Mouse (Mus musculus) kidney, adult 2 months (tissue): ENCODE measurements at regions not wholly inside any gene's neighbourhood (a gene's known extent, or its start where the extent isn't known, plus 50 kb on each side); places are given as distances from the start of the nearest gene placed in this dataset.

Experiments
- DNase-seq: peaks from one replicate; pipeline ENCODE4 v3.0.0; 2021
- H3K27ac ChIP-seq: fragments of 200-500 bp; 2 replicates; pipeline ENCODE4 v1.5.1; 2012; ENCODE audit warnings: low read depth, low read length, control low read depth, inconsistent platforms; ENCODE audit not compliant: insufficient read depth
- H3K27me3 ChIP-seq: fragments of 200-500 bp; replicated peaks from 2 replicates; pipeline ENCODE4 v1.6.1; 2012; ENCODE audit warnings: mild to moderate bottlenecking, moderate library complexity, low read length, inconsistent platforms; ENCODE audit not compliant: control insufficient read depth, insufficient read depth
- H3K36me3 ChIP-seq: fragments of 200-500 bp; 2 replicates; pipeline ENCODE4 v1.6.1; 2012; ENCODE audit warnings: mild to moderate bottlenecking, moderate library complexity, low read length, inconsistent platforms; ENCODE audit not compliant: control insufficient read depth, insufficient read depth
- H3K4me1 ChIP-seq: fragments of 200-500 bp; 2 replicates; pipeline ENCODE4 v1.6.1; 2011; ENCODE audit warnings: low read length; ENCODE audit not compliant: control insufficient read depth, insufficient read depth
- H3K4me3 ChIP-seq: fragments of 200-500 bp; 2 replicates; pipeline ENCODE4 v1.5.1; 2011; ENCODE audit warnings: mild to moderate bottlenecking, low read depth, low read length, control low read depth; ENCODE audit not compliant: insufficient read depth
- CTCF ChIP-seq: fragments of 200-500 bp; conservative IDR thresholded peaks from 2 replicates; pipeline ENCODE4 v1.5.1; 2011; ENCODE audit warnings: low read depth, mild to moderate bottlenecking, control low read depth, low read length, moderate library complexity, mixed read lengths; ENCODE audit not compliant: insufficient read depth, insufficient read length
- POLR2A ChIP-seq: fragments of 200-500 bp; IDR thresholded peaks from one replicate; pipeline ENCODE4 v1.6.1; 2011; ENCODE audit warnings: low read depth, low read length, control low read depth
- WGBS: fragments of 180-500 bp; shearing (Covaris S2); methylation state at CpG from one replicate; pipeline ENCODE4 v1.1.7; 2018; 5-methylcytosine and 5-hydroxymethylcytosine counted together

DNA sequence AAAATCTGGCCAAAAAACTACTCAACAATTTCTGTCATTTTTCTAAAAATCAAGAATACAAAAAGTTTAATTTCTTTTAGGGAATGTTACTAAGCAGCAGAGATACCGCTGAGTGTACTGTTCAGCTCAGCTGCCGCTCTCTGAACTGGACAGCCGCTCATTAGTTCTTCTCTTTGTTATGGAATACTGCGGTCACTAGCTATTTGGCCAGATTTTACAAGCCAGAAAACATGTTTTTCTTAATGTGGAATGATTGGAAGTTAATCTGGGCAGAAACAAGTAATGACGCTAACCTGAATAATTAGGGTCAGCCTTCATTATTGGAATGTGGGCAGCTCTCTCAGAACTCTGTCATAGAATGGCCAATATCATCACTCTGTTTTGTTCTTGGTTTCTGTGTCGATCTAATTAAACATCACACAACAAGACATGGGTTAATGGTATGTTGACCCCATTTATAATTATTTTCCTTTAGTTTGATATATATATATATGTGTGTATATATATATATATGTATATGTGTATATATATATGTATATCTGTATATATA is 307.8 kb downstream of the Adgrl2 start:
- DNase-seq: no peak
- no peaks in the 10 kb centered on the region for H3K36me3 ChIP-seq
- no peak overlapping the region for H3K4me3 ChIP-seq
- 83% methylated on average over 6 of the region's 6 CpGs for whole genome bisulfite sequencing
- H3K27ac ChIP-seq: no peak overlapping the region
- no peaks in the 10 kb centered on the region for H3K4me1 ChIP-seq
- no peaks in the 10 kb centered on the region for H3K27me3 ChIP-seq
- TF ChIP-seq POLR2A: no peak
- no peak for TF ChIP-seq CTCF

DNA sequence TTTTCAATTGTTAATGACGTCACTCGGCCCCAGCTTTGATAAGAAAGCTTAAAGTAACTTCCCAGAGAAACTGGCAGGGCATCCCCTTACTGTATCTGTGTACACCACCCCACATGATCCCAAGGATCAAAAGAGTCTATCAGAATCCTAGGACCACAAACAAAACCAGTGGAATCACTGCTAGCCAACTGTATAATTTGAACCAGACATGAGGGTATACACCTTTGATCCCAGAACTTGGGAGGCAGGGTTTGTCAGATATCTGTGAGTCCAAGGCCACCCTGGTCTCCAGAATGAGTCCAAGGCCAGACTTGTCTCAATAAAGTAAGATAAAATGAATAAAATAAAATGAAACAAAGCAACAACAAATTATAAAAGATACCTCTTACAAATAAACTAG is 309.2 kb downstream of the Adgrl2 start:
- Histone ChIP-seq H3K4me3 (no peak overlapping the region), H3K27ac (peak overlapping the region; percentile 22; the same call in 1 of the 2 replicates), H3K36me3 (no peaks in the 10 kb centered on the region), H3K27me3 (no peaks in the 10 kb centered on the region), H3K4me1 (no peaks in the 10 kb centered on the region)
- no peak for DNase-seq
- 37% methylated on average over 2 of the region's 2 CpGs for WGBS
- TF ChIP-seq CTCF: no peak
- no peak for TF ChIP-seq POLR2A

DNA sequence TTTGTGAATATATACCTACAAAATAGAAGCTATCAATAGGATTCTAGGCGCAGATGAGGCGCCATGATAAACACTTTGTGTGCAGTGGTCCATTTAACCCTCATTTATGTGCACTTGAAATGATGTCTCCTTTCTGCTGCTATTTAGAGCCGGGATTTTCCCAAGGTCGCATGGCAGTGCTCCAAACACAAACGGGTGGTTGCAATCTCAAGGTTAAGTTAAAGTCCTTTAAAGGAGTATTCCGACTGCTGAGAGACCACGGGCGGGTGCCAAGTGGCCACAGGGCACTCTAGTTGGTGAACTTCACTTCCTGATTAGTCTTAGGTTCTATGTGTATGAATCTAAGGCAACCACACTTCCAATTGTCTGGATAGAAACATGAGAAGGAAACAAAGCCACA is 309.6 kb downstream of the Adgrl2 start:
- DNase-seq: peak; percentile 71

DNA sequence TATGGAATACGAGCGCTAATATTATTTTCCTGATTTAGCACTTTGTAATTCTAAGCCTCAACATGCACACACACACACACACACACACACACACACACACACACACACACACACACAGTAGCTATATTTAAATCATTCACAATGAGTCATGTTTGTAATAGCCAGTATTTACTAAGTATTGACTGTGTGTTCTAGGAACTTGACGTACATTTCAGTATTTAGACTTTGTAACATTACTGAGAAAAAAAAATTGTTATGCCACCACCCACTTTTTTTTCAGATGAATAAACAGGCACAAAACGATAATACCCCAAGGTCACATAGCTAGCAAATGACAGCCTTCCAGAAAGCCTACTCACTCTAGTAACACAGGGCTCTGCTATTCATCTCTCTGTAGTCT is 310.3 kb downstream of the Adgrl2 start:
- Histone ChIP-seq H3K4me3 (no peak overlapping the region), H3K27ac (no peak overlapping the region), H3K27me3 (no peaks in the 10 kb centered on the region), H3K4me1 (no peaks in the 10 kb centered on the region), H3K36me3 (no peaks in the 10 kb centered on the region)
- no peak for DNase-seq
- 69% methylated on average over 4 of the region's 4 CpGs for WGBS
- no peak for TF ChIP-seq POLR2A
- no peak for TF ChIP-seq CTCF

More for the DNA sequence above, 309.6 kb downstream of the Adgrl2 start:
- H3K36me3 ChIP-seq: no peaks in the 10 kb centered on the region
- H3K4me3 ChIP-seq: no peak overlapping the region
- WGBS: 41% methylated on average over 8 of the region's 8 CpGs
- no peak overlapping the region for H3K27ac ChIP-seq
- H3K27me3 ChIP-seq: no peaks in the 10 kb centered on the region
- no peak for TF ChIP-seq POLR2A
- TF ChIP-seq CTCF: no peak
- no peaks in the 10 kb centered on the region for H3K4me1 ChIP-seq

DNA sequence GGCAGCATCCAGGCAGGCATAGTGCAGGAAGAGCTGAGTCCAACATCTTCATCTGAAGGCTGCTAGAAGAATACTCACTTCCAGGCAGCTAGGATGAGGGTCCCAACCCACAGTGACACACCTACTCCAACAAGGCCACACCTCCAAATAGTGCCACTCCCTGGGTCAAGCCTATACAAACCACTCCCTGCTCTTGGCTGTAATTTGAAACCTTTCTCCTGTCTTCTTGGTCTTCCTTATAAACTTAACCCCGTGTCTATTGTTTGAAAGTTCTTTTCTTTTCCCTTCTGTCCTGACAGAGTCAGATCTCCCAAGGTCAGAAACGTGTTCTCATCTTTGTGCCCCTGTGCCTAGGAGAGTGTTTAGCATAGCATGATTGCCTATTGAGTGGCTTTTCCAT is 311.2 kb downstream of the Adgrl2 start:
- TF ChIP-seq CTCF: no peak
- no peak for TF ChIP-seq POLR2A
- Histone ChIP-seq H3K27me3 (no peaks in the 10 kb centered on the region), H3K36me3 (no peaks in the 10 kb centered on the region), H3K4me1 (no peaks in the 10 kb centered on the region), H3K4me3 (no peak overlapping the region), H3K27ac (no peak overlapping the region)
- WGBS: 62% methylated on average over 2 of the region's 2 CpGs
- no peak for DNase-seq

DNA sequence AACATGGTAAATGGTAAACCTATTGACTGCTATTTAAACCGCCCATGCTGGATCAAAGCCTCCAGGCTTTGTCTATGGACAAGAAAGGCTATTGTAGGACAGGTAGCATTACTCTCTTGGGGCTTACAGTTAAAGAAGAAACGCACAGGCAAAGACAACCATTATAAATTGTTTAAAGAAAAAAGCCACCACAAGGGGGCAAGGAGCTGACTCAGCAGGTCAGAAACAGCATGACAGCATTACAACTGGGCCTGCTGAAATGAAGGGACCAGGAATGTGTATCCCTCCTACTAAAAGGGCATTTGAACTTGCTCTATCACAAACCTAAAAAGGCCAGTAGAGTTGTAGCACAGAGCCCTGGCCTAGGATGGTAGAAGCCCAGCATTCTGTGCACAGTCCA is 314.3 kb downstream of the Adgrl2 start:
- Histone ChIP-seq H3K36me3 (no peaks in the 10 kb centered on the region), H3K4me3 (no peak overlapping the region), H3K27me3 (no peaks in the 10 kb centered on the region), H3K4me1 (no peaks in the 10 kb centered on the region), H3K27ac (no peak overlapping the region)
- WGBS: 78% methylated on average over 2 of the region's 2 CpGs
- no peak for TF ChIP-seq CTCF
- TF ChIP-seq POLR2A: no peak
- peak; percentile 6 for DNase-seq

DNA sequence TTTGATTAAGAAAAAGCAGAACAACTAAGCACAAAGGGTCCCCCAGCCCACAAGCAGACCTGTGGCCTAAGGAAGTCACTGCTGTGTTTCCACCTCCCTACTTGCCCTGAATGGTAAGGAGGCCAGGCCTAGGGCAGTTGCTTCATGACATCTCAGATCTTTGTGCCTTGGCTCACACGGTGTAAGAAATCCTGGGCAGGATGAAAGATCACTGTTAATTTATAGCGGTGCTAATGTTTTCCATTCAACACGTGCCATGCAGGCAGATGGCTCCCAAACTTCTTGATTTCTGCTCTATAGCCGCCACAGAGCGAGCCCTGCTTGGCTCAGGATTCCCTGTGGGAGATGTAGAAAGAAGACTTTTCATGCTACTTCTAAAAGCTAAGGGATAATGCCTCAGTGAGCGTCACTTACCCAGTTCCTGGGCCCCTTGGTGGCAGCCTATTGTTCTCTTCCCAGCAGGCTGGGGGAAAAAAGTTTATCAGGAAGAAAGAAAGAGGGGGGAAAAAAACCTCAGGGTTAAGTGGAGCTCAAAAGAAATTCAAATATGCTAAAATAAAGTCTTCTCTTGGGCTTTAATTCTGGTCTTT is 327.4 kb downstream of the Adgrl2 start:
- Histone ChIP-seq H3K36me3 (no peaks in the 10 kb centered on the region), H3K4me1 (no peaks in the 10 kb centered on the region), H3K27ac (no peak overlapping the region), H3K4me3 (no peak overlapping the region), H3K27me3 (no peaks in the 10 kb centered on the region)
- no peak for TF ChIP-seq CTCF
- TF ChIP-seq POLR2A: no peak
- DNase-seq: no peak
- 55% methylated on average over 6 of the region's 6 CpGs for WGBS

DNA sequence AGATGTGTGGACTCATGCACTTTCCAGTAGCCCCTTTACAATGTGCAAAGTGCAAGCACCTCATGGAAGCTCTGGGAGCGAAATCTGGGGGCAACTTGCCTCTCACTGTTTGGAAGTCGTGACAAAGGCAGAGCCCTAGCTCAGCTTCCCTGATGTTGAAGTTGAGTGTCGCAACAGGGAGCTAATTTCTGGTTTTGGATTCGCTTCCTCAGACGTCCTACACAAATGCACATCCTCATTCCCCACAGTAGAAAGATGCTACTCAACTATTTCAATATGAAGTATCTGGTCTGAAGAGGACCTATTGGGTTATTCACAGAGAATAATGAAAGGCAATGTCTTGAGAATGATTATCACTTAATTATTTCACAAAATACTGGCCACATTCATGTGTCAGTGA is 331.3 kb downstream of the Adgrl2 start:
- TF ChIP-seq POLR2A (no peak), CTCF (no peak)
- 90% methylated on average over 5 of the region's 5 CpGs for WGBS
- Histone ChIP-seq H3K36me3 (no peaks in the 10 kb centered on the region), H3K4me1 (no peaks in the 10 kb centered on the region), H3K27ac (no peak overlapping the region), H3K27me3 (no peaks in the 10 kb centered on the region), H3K4me3 (no peak overlapping the region)
- no peak for DNase-seq
